Comparison of ENCODE assay signal across 8 mouse cellular contexts in genomic region chr1:130547674-130548429, GRCm38 (mm10).
DNase-seq lines count a peak whose midpoint lies in the region; ATAC-seq lines count a peak whose summit lies in the region.

No protein-coding gene starts in this region.

- H3K36me3 ChIP-seq in hindbrain, embryonic 16.5 days (ENCODE audit: control insufficient read depth, insufficient read depth, low read length) = no peaks in the 10 kb centered on the region
- H3K36me3 ChIP-seq in midbrain, embryonic 16.5 days (ENCODE audit: control insufficient read depth, insufficient read depth, low read length) = no peaks in the 10 kb centered on the region
- H3K36me3 ChIP-seq in stomach, embryonic 14.5 days (ENCODE audit: control insufficient read depth, insufficient read depth, low read length) = no peaks in the 10 kb centered on the region

- no peaks in the 10 kb centered on the region for H3K9me3 ChIP-seq in hindbrain, embryonic 16.5 days (ENCODE audit: control insufficient read depth, low read length)
- no peaks in the 10 kb centered on the region for H3K9me3 ChIP-seq in midbrain, embryonic 16.5 days (replicated peaks; ENCODE audit: control insufficient read depth, low read length, poor library complexity, severe bottlenecking)
- H3K9me3 ChIP-seq in stomach, embryonic 14.5 days (ENCODE audit: control insufficient read depth, low read depth, low read length) = no peaks in the 10 kb centered on the region

- WGBS in hindbrain, embryonic 16.5 days = 25% methylated on average over 25 of the region's 25 CpGs
- WGBS in midbrain, embryonic 16.5 days = 22% methylated on average over 25 of the region's 25 CpGs
- WGBS in stomach, embryonic 14.5 days = 24% methylated on average over 25 of the region's 25 CpGs

- no peak overlapping the region for H3K27ac ChIP-seq in hindbrain, embryonic 16.5 days (ENCODE audit: low read depth, low read length)
- no peak overlapping the region for H3K27ac ChIP-seq in midbrain, embryonic 16.5 days (ENCODE audit: low read length)
- no peak overlapping the region for H3K27ac ChIP-seq in stomach, embryonic 14.5 days (ENCODE audit: low read length)

- peak overlapping the region; percentile 62 for H3K4me2 ChIP-seq in hindbrain, embryonic 16.5 days (ENCODE audit: low read length)
- H3K4me2 ChIP-seq in midbrain, embryonic 16.5 days (ENCODE audit: low read length) = peak overlapping the region; percentile 44
- H3K4me2 ChIP-seq in stomach, embryonic 14.5 days (replicated peaks; ENCODE audit: low read depth, low read length) = peak overlapping the region; percentile 37

- peak overlapping the region; percentile 29 for H3K4me3 ChIP-seq in hindbrain, embryonic 16.5 days (ENCODE audit: low read length)
- H3K4me3 ChIP-seq in midbrain, embryonic 16.5 days (ENCODE audit: low read depth, low read length) = no peak overlapping the region
- peak overlapping the region; percentile 22 for H3K4me3 ChIP-seq in stomach, embryonic 14.5 days (ENCODE audit: low read depth, low read length)

- H3K27me3 ChIP-seq in hindbrain, embryonic 16.5 days (replicated peaks; ENCODE audit: control insufficient read depth, insufficient read depth, low read length) = no peaks in the 10 kb centered on the region
- no peaks in the 10 kb centered on the region for H3K27me3 ChIP-seq in midbrain, embryonic 16.5 days (ENCODE audit: control insufficient read depth, insufficient read depth, low read depth, low read length)
- no peaks in the 10 kb centered on the region for H3K27me3 ChIP-seq in stomach, embryonic 14.5 days (ENCODE audit: control insufficient read depth, insufficient read depth, low read length)

- H3K9ac ChIP-seq in hindbrain, embryonic 16.5 days (ENCODE audit: low read depth, low read length) = no peak overlapping the region; the same call in 1 of the 2 replicates
- H3K9ac ChIP-seq in midbrain, embryonic 16.5 days (ENCODE audit: low read depth, low read length) = no peak overlapping the region
- no peak overlapping the region for H3K9ac ChIP-seq in stomach, embryonic 14.5 days (replicated peaks; ENCODE audit: low read depth, low read length)

- H3K4me1 ChIP-seq in hindbrain, embryonic 16.5 days (ENCODE audit: control insufficient read depth, insufficient read depth, low read depth, low read length) = no peaks in the 10 kb centered on the region
- no peaks in the 10 kb centered on the region for H3K4me1 ChIP-seq in midbrain, embryonic 16.5 days (ENCODE audit: control insufficient read depth, insufficient read depth, low read length)
- no peaks in the 10 kb centered on the region for H3K4me1 ChIP-seq in stomach, embryonic 14.5 days (ENCODE audit: control insufficient read depth, insufficient read depth, low read length)

- DNase-seq in cerebellum, postnatal 36 days = peak; percentile 22 to 34
- no peak for DNase-seq in cerebellum, adult 11-12 months
- DNase-seq in brain, adult 2 months (ENCODE audit: low read depth, low spot score) = peak; percentile 36
- peak; percentile 37 to 40 for DNase-seq in frontal cortex, postnatal 36 days (ENCODE audit: low spot score in 2 of 2)
- DNase-seq in liver = peak; percentile 54

- peak; percentile 52; the same call in 1 of the 2 replicates for ATAC-seq in hindbrain, embryonic 16.5 days
- no peak for ATAC-seq in midbrain, embryonic 16.5 days
- no peak for ATAC-seq in stomach, embryonic 14.5 days (ENCODE audit: insufficient number of reproducible peaks, insufficient read depth, low FRiP score, low read depth)
